Mouse (Mus musculus) gastrocnemius, postnatal 36 days (tissue): ENCODE data around the gene Ptprh. TPM values are rescaled to one million over a fixed set of nuclear protein-coding genes. Genes with fewer than 3 reads are reported as not detected.

ENCODE experiments used
- DNase-seq, 2 experiments: peaks; one replicate each; pipeline ENCODE4 v3.0.0; 2022
- intact Hi-C: fragments of 180-260 bp; cut with DNase I; formaldehyde crosslinking; loops from one replicate; pipeline ENCODE4 v1.15.1; 2025
- long read RNA-seq, 2 experiments: library from polyadenylated mRNA; stranded (forward); transcript quantifications; one replicate each; pipeline ENCODE4 v2.0.0; 2021
- total RNA-seq, 2 experiments: library from RNA; stranded (reverse); gene quantifications; 2 replicates each; pipeline ENCODE4 v1.2.3; 2021

Gene Ptprh
- not detected for total RNA-seq
- long read RNA-seq, experiment 1, result 0 reads
- long read RNA-seq, experiment 2, result 0 reads

- no peak for DNase-seq
- intact Hi-C loops, result no loop called here
Measured at GRCm38 (mm10) chr7:4603873-4604272, at the start of gene Ptprh. Ptprh (minus strand) TSS chr7:4604041.

GRCm38 (mm10) chr7:4653351-4653750 lies 49.5 kb upstream of the Ptprh start:
- DNase-seq, result no peak
- intact Hi-C loops, result no loop called here

DNA sequence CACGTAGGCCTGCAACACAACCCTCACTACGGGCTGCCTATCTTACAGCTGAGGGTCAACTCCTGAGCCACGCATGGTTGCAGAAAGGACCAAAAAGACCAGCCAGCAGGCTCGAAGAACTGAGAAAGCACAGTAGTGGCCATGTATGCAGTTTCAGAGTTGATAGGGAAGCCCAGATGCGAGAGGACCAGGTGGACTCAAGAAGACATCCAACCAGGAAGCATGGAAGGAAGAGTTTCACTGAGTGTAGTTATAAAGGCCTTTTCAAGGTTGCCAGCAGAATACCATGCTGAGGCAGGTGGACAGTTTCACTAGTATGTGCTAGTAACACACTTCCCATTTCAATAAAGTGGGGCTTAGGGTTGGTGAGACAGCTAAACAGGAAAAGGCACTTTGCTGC lies 48.9 kb upstream of the Ptprh start:
- intact Hi-C loops, result no loop called here
- DNase-seq, result no peak

GRCm38 (mm10) chr7:4651581-4651980 lies 47.7 kb upstream of the Ptprh start:
- DNase-seq, result no peak
- intact Hi-C loops, result no loop called here

DNA sequence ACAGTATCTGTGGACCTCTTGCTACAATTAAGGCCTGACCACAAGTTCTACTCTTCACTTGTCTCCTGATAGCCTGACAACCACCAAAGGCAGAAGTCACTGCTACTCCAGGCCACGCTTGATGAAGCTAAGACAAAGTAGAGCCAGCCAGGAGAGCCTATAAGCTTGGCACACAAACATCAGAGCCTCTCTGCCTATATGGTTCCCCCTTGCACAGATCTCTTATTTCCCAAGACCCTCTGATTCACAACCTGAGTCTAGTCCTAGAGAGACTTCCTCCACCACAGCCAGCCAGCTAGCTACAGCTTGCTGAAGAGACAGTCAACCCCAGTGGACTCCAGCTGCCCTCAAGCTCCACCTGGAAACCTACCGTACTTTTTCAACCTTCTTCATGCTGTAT lies 44.2 kb upstream of the Ptprh start:
- intact Hi-C loops, result no loop called here

GRCm38 (mm10) chr7:4647291-4647690 lies 43.5 kb upstream of the Ptprh start:
- no peak for DNase-seq
- intact Hi-C loops, result no loop called here

More for the DNA sequence above, 44.2 kb upstream of the Ptprh start:
- no peak for DNase-seq

DNA sequence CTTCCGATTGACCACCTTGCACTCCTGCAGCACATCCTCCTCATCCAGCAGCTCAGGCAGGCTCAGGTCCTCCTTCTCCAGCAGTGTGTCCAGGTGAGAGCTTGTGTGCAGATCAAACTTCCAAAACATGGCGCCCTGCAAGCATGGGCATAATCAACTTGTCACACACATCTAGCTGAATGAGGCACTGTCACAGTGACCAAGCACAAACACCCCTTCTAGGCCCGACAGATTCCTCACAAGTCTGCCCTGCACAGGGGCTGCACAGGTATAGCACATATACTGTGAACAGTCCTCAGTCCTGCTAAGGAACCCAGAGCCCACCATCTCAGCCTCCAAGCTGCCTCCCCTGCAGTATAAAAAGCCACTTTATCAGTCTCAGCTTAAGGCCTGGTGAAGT lies 43.0 kb upstream of the Ptprh start:
- intact Hi-C loops, result no loop called here
- no peak for DNase-seq

DNA sequence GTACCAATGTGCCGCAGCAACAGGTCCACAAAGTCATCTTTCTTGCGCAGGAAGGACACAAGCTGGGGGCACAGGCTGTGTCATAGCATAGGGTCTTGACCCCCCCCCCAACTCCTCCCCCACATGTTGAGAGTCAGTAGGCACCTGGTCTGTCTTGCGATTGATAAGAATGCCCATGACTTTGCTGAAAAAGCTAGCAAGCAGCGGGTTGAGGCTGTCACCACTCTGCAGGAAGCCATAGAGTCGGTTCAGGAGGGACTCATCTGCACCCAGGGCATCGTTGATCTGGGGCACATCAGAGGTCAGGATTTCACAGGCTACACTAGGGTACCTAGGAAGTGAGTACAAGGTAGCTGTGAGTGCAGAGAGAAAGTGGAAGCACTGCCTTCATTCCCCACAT lies 39.4 kb upstream of the Ptprh start:
- no peak for DNase-seq

GRCm38 (mm10) chr7:4641956-4642355 lies 38.1 kb upstream of the Ptprh start:
- no peak for DNase-seq
- intact Hi-C loops, result no loop called here

More for the DNA sequence above, 39.4 kb upstream of the Ptprh start:
- intact Hi-C loops, result no loop called here

- intact Hi-C loops, result no loop called here
- no peak for DNase-seq
Measured at GRCm38 (mm10) chr7:4641155-4641554, 37.3 kb upstream of the Ptprh start.

DNA sequence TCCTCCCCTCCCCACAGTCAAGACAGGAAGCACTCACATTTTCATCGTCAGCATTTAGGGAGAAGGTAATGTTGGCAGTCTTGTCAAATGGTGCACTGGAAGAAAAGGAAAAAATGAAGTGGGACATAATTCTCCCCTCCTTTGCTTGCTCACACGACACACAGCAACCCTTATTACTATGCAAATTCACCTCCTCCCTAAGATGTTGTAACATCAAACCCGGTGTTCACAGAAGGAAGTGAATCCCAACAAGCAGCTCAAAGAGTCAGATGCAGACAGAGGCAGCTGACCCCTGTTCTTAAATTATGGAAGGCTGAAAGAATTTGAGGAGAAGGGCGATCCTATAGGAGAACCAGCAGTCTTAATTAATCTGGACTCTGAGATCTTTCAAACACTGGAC lies 32.3 kb upstream of the Ptprh start:
- no peak for DNase-seq
- intact Hi-C loops, result no loop called here

GRCm38 (mm10) chr7:4631031-4631430 lies 27.2 kb upstream of the Ptprh start, which contains the start of gene Tmem86b:
Tmem86b (minus strand) TSS chr7:4631422.
- intact Hi-C loops, result no loop called here
- DNase-seq, result no peak

- no peak for DNase-seq
- intact Hi-C loops, result no loop called here
Measured at GRCm38 (mm10) chr7:4630198-4630597, 26.4 kb upstream of the Ptprh start.

GRCm38 (mm10) chr7:4629586-4629985 lies 25.7 kb upstream of the Ptprh start:
- DNase-seq, result no peak
- intact Hi-C loops, result no loop called here

- intact Hi-C loops, result no loop called here
Measured at GRCm38 (mm10) chr7:4625928-4626327, 22.1 kb upstream of the Ptprh start.

DNA sequence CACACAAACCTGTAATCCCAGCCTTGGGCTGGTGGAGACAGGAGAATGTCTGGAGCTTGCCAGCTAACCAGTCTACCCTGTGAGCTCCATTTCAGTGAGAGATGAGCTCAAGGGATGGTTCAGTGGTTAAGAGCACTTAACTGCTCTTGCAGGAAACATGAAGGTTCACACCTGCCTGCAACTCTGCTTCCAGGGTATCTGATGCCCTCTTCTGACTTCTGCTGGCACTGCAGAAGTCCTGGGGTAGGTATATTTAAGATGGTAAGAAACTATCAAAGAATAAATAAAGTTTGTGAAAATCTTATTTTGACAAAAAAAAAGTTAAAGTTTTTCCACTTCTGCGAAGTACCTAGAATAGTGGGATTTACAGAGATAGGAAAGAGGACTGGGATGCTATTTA lies 20.5 kb upstream of the Ptprh start:
- intact Hi-C loops, result loop anchor here (5.0 kb wide), 1 partner anchor 173 kb away; no protein-coding TSS in a partner anchor
- no peak for DNase-seq

More at GRCm38 (mm10) chr7:4625928-4626327, 22.1 kb upstream of the Ptprh start:
- DNase-seq, result no peak

- intact Hi-C loops, result loop anchor here (5.0 kb wide), 1 partner anchor 174 kb away; no protein-coding TSS in a partner anchor
- DNase-seq, result no peak
Measured at GRCm38 (mm10) chr7:4623544-4624189, 19.8 kb upstream of the Ptprh start.

GRCm38 (mm10) chr7:4619979-4620378 lies 16.1 kb upstream of the Ptprh start:
- DNase-seq, result no peak
- intact Hi-C loops, result loop anchor here (5.0 kb wide), 1 partner anchor 177 kb away; no protein-coding TSS in a partner anchor

- DNase-seq, result no peak
- intact Hi-C loops, result no loop called here
Measured at GRCm38 (mm10) chr7:4613740-4614403, 10.0 kb upstream of the Ptprh start.

DNA sequence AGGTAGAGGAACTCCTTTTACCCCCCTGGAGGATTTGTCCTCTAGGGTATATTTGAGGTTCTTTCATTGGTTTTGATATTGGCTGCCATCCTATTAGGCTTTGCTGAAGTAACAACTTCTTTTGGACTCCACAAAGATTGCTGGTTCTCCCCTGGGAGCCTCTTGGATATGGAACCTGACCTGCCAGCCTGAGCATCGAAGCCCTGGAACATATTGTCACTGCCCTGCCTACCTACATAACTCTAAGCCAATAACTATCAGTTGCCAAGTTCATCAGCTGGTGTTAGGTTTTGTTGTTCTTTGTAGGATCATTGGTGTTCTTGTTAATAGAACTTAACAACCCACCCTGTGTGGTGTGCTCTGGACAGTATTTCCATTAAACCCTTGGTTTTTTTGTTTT lies 9.1 kb upstream of the Ptprh start:
- intact Hi-C loops, result no loop called here

DNA sequence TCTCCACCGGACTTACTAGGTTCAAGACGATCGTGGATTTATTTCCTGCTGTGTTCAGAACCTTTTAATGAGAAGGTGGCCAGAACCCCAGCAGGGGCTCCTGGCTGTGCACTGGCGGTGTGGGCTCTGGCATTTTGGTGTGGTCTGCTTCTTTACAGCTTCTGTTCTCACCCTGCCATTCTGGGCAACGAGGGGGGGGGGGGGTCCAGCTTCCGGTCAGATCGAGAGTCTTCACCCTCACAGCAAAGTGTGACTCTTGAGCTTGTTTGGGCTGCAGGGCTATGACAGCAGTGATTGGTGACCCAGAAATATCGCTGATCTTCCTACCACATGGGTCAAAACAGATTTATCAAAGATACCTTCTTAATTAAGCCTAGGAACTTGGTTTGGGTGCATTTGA lies 8.5 kb upstream of the Ptprh start:
- intact Hi-C loops, result no loop called here

More for the DNA sequence above, 9.1 kb upstream of the Ptprh start:
- no peak for DNase-seq

DNA sequence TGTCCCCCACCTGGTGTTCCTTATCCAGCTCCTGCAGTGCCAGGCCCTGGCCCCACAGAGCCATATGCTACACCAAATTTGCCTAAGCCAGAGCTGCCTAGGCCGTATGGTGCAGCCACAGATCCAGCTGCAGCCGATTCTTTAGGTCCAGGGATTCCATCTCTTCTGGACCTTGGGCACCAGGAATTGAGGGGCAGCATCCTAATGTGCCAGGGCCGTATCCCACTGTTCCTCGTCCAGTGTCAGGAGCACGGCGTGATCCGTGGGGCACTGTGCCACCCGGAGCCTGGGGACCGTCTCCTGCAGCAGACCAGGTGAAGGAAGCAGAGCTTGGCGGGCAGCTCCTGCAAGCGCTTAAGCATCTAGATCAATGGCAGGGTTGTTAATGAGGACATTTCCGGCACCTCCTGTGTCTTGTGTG lies 8.1 kb upstream of the Ptprh start:
- intact Hi-C loops, result no loop called here
- no peak for DNase-seq

More for the DNA sequence above, 8.5 kb upstream of the Ptprh start:
- no peak for DNase-seq
